Mouse (Mus musculus) spleen, adult 2 months (tissue): ENCODE data around the gene Pam. TPM values are rescaled to one million over a fixed set of nuclear protein-coding genes. Genes with fewer than 3 reads are reported as not detected.

Experiments used
- DNase-seq, 2 experiments: peaks; one replicate each; pipeline versions ENCODE4 v3.0.0 to v3.0.0-alpha.2; 2012 to 2021; ENCODE audit warnings: low spot score in 2 of 2, low read depth in 1 of 2
- H3K27ac ChIP-seq: fragments of 200-500 bp; 2 replicates; pipeline ENCODE4 v1.5.1; 2012; ENCODE audit warnings: low read length, inconsistent platforms; ENCODE audit not compliant: insufficient read depth
- H3K27me3 ChIP-seq: fragments of 200-500 bp; 2 replicates; pipeline ENCODE4 v1.6.1; 2012; ENCODE audit warnings: mild to moderate bottlenecking, moderate library complexity, low read length, inconsistent platforms; ENCODE audit not compliant: control insufficient read depth, insufficient read depth
- H3K36me3 ChIP-seq: fragments of 200-500 bp; 2 replicates; pipeline ENCODE4 v1.6.1; 2012; ENCODE audit warnings: mild to moderate bottlenecking, low read length, inconsistent platforms; ENCODE audit not compliant: control insufficient read depth, insufficient read depth
- H3K4me1 ChIP-seq: fragments of 200-500 bp; 2 replicates; pipeline ENCODE4 v1.6.1; 2011; ENCODE audit warnings: inconsistent platforms; ENCODE audit not compliant: control insufficient read depth, insufficient read depth, insufficient read length
- H3K4me3 ChIP-seq: fragments of 200-500 bp; 2 replicates; pipeline ENCODE4 v1.5.1; 2011; ENCODE audit warnings: mild to moderate bottlenecking, inconsistent platforms; ENCODE audit not compliant: insufficient read depth, insufficient read length; ENCODE audit errors: extremely low read depth
- CTCF ChIP-seq: fragments of 200-500 bp; IDR thresholded peaks from 2 replicates; pipeline ENCODE4 v1.5.1; 2011; ENCODE audit warnings: mild to moderate bottlenecking, inconsistent platforms; ENCODE audit not compliant: insufficient read depth, insufficient read length, insufficient replicate concordance; ENCODE audit errors: extremely low read depth
- POLR2A ChIP-seq: fragments of 200-500 bp; IDR thresholded peaks from 2 replicates; pipeline ENCODE4 v1.6.1; 2011; ENCODE audit warnings: low read depth, low read length, inconsistent platforms
- WGBS: fragments of 180-500 bp; shearing (Covaris S2); methylation state at CpG from one replicate; pipeline ENCODE4 v1.1.7; 2018; 5-methylcytosine and 5-hydroxymethylcytosine counted together
- polyA plus RNA-seq: library from polyadenylated mRNA; depleted of rRNA; stranded (reverse); fragments of >200 nt; gene quantifications from 2 replicates; pipeline ENCODE4 v1.2.3, GENCODE M21; 2012

Gene Pam
- polyA plus RNA-seq, 1 experiment = 22.8 TPM

DNA sequence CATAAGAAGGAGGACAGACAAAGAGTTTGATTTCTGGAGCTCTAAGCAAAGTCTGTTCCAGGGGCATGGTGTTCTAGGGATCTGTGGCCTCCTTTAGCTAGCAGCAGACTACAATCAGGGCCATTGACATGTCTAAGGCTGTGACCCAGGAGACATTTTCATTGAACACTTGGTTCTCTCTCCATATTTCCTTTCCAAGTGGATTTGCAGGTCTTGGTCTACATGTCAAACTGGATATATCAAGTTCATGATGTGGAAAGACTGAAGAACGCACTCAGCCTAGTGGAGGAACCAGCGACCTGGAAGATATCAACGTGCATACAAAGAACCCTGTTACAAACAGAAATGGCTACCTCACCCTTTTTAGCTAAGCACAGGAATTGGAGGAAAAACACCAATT is 156.9 kb downstream of the Pam start:
- Histone ChIP-seq H3K27ac (no peak overlapping the region), H3K4me1 (no peaks in the 10 kb centered on the region), H3K36me3 (no peaks in the 10 kb centered on the region), H3K27me3 (no peaks in the 10 kb centered on the region), H3K4me3 (no peak overlapping the region)
- TF ChIP-seq CTCF (no peak), POLR2A (no peak)
- 96% methylated on average over 3 of the region's 3 CpGs for WGBS
- no peak for DNase-seq

DNA sequence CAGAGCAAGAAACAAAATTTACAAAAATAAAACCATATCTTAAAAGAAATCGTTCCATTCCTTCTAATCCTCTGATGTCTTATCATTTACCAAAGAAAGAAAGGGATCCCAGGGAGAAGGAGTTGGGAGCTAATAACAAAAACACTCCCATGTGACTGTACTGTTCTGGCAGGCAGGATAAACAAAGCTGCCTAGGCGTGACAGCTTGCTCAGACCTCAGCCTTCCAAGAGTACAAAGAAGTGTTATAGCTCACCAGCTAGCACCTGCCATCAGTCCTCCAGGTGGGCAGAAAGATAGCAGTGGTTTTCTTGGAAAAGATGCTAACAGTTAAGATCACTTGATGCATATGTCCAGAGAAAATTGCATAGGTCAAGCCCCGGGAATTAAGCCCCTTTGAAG is 157.4 kb downstream of the Pam start:
- WGBS = 82% methylated on average over 3 of the region's 3 CpGs
- Histone ChIP-seq H3K4me3 (no peak overlapping the region), H3K36me3 (no peaks in the 10 kb centered on the region), H3K4me1 (no peaks in the 10 kb centered on the region), H3K27ac (no peak overlapping the region), H3K27me3 (no peaks in the 10 kb centered on the region)
- TF ChIP-seq CTCF (no peak), POLR2A (no peak)
- no peak for DNase-seq

DNA sequence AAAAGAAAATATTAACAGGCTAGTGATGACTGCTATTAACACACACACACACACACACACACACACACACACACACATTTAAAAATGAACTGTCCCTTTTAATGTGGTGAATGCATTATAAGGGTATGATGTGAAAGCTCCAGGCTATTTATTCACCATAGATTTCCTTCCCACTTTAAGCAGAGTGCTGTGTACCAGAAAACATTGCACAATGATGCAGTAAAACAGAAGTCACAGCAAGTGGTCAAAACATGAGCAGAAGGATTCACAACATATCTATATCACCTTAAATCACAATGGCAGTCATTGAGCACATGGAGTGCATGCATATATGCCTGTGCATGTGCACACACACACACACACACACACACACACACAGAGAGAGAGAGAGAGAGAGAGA is 160.5 kb downstream of the Pam start:
- Histone ChIP-seq H3K27me3 (no peaks in the 10 kb centered on the region), H3K4me3 (no peak overlapping the region), H3K4me1 (no peaks in the 10 kb centered on the region), H3K36me3 (no peaks in the 10 kb centered on the region), H3K27ac (no peak overlapping the region)
- DNase-seq = no peak
- TF ChIP-seq POLR2A = no peak
- TF ChIP-seq CTCF = no peak

GRCm38 (mm10) chr1:97931220-97931619 is 164.2 kb downstream of the Pam start:
- DNase-seq = no peak
- Histone ChIP-seq H3K36me3 (no peaks in the 10 kb centered on the region), H3K4me1 (no peaks in the 10 kb centered on the region), H3K27me3 (no peaks in the 10 kb centered on the region), H3K27ac (no peak overlapping the region), H3K4me3 (no peak overlapping the region)
- no peak for TF ChIP-seq CTCF
- no peak for TF ChIP-seq POLR2A
- WGBS = 91% methylated on average over 4 of the region's 4 CpGs

DNA sequence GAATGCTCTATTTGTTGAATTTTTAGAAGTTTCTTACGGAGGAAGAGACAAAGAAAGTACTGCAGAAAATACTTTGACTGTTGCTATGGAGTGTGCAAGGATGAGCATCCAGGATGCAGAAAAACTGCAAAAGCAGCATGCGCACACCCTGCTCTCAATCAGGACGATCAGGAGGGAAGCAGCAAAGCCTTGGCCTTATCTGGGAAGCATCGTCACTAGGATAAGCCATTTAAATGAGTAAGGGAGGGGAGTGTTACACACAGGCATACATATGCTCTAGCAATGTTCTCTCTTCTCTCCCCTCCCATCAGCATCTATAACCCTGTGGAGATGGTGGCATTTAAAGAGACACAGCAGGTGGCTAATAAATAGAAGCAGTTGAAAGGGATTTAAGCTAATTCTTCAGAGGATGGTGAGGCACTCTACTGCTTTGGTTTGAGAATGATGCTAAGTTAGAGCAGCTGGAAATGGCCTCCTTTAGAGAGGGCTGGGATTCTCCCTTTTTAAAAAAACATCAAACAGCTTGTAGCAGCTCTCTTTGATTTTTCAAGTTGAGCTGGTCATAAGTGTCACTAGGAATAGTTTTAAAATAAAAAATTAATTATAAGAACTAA is 165.9 kb downstream of the Pam start:
- DNase-seq = no peak
- H3K27me3 ChIP-seq = no peaks in the 10 kb centered on the region
- H3K4me1 ChIP-seq = no peaks in the 10 kb centered on the region
- H3K27ac ChIP-seq = no peak overlapping the region
- no peak for TF ChIP-seq POLR2A
- no peak for TF ChIP-seq CTCF
- no peak overlapping the region for H3K4me3 ChIP-seq
- H3K36me3 ChIP-seq = no peaks in the 10 kb centered on the region
- WGBS = 86% methylated on average over 4 of the region's 4 CpGs

- TF ChIP-seq POLR2A (no peak), CTCF (no peak)
- Histone ChIP-seq H3K4me1 (no peaks in the 10 kb centered on the region), H3K27ac (no peak overlapping the region), H3K36me3 (no peaks in the 10 kb centered on the region), H3K4me3 (no peak overlapping the region), H3K27me3 (no peaks in the 10 kb centered on the region)
- no peak for DNase-seq
- 89% methylated on average over 7 of the region's 7 CpGs for WGBS
These were observed 168.7 kb downstream of the Pam start for GRCm38 (mm10) chr1:97926789-97927188.

GRCm38 (mm10) chr1:97926017-97926540 is 169.4 kb downstream of the Pam start:
- Histone ChIP-seq H3K4me1 (no peaks in the 10 kb centered on the region), H3K36me3 (no peaks in the 10 kb centered on the region), H3K27me3 (no peaks in the 10 kb centered on the region), H3K27ac (no peak overlapping the region), H3K4me3 (no peak overlapping the region)
- DNase-seq = no peak
- WGBS = 81% methylated on average over 2 of the region's 2 CpGs
- no peak for TF ChIP-seq CTCF
- TF ChIP-seq POLR2A = no peak
